Mouse (Mus musculus): Measurements from ENCODE around the gene Pgm2. TPM values are rescaled to one million over a fixed set of nuclear protein-coding genes. Genes with fewer than 3 reads are reported as not detected.

Gene Pgm2
- polyA plus RNA-seq, 1 experiment: 35.8 TPM

- no peak for DNase-seq (ENCODE audit: low spot score)
Observed at GRCm38 (mm10) chr5:64146384-64147005, 53.7 kb downstream of the Pgm2 start.

DNA sequence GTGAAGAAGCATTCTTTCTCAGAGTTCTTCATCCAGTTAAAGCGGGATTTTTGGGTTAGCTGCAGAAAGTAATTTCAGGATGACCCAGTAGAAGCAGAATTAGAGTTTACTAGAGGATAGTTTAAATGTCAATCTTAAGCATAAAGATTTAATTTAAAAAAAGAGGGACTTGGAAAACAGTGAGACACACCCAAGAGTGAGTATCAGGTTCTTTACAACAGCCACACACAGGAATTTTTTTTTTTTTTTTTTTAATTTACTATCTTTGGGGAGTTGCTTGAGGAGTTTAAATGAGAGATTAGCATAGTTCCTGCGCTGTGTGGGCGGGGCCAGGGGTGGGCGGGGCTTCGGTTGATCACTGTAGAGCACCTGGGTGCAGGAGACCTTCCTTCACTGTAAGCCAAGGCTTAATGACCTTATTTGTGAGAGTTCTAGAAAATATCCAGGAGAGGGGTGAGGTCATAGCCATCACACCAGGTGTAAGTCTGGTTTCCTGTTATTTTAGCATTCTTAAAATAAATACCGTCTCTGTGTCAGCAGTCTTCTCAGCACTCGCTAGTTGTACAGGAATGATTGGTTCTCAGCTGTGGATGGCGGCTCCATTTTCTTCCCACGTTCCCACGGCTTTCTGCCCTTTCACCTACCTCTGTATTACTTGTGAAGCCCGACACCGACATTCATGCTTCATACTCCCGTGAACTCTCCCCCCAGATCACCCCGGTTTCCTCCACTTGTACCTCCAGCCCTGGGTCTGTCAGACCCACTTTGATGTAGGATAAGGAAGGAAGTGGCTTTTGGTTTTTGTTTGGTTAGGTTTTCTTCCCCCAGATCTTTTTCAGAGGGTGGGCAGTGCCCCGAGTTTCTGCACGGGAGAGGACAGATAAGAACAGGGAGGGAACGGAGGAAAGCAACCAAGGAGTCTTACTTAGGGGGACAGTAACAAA lies 56.7 kb downstream of the Pgm2 start:
- no peak for DNase-seq (ENCODE audit: low spot score)

GRCm38 (mm10) chr5:64153319-64153718 lies 60.6 kb downstream of the Pgm2 start:
- no peak for DNase-seq (ENCODE audit: low spot score)

GRCm38 (mm10) chr5:64155861-64156550 lies 63.3 kb downstream of the Pgm2 start, which contains the start of gene Tbc1d1:
Gene Tbc1d1 (plus strand): TSS chr5:64156305.
- no peak for DNase-seq (ENCODE audit: low spot score)

DNA sequence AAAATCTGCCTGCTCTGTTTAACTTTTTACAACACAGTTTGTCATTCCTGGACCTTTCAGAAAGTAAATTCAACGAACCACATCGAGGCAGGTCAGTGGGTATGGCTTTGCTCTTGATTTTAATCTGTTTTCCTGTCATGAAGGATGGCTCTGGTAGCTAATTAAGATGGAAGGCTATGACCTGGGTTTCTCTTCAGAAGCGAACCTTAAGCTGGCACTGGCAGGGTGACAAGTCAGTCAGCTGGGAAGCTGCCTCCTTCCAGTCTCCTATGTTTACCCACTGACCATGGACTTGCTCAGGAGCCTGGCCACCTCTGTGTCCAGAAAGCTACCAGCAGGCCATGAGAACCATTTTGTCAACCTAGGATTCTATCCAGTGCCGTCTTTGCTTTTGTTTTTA lies 63.8 kb downstream of the Pgm2 start:
- no peak for DNase-seq (ENCODE audit: low spot score)

GRCm38 (mm10) chr5:64157926-64158325 lies 65.2 kb downstream of the Pgm2 start:
- DNase-seq (ENCODE audit: low spot score): no peak

GRCm38 (mm10) chr5:64158501-64158900 lies 65.8 kb downstream of the Pgm2 start:
- DNase-seq (ENCODE audit: low spot score): no peak

GRCm38 (mm10) chr5:64159065-64159780 lies 66.5 kb downstream of the Pgm2 start:
- DNase-seq (ENCODE audit: low spot score): peak; percentile 35

DNA sequence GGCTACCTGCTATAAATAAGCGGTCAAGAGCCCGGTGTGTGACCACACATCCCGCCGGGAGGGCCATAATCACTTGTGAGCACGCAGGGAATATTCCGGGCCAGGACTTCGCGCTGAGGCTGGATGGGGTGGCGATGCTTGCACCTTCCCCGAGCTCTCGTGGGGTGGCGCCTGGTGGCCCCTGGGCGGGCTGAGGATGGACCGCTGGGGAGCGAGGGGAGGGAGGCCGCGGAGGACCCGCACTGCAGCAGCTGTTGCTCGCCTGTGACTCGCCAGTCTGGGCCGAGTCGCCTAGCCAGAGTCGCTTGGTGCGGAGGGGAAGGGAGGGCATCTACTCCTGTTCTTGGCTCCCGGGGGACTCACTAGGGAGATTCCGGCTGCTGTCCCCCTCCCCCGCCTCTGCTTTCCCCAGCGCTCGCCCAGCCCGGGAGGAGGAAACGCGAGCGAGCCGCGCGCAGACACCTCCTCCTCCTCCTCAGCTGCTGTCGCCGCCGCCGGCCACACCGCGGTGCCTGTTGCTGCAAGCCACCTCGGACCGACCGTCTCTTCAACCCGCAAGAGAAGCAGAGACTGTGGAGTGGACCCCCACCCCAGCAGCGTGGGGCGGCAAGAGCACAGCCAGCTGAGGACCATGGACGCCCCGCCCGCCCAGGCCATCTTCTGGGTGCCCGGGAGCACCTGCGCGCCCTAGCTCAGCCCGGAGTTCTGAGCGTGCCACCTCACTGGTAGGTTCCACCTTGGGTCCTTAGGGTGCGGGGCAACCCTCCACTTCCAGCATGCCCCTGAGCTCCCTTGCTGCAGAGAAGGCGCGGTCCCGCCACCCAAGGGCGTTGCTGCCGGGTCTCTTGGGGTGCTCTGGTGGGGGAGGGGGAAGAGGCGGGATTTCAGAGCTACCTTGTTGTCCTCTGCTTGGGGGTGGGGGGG lies 67.3 kb downstream of the Pgm2 start:
- peak; percentile 68 for DNase-seq (ENCODE audit: low spot score)

- DNase-seq (ENCODE audit: low spot score): no peak
Observed at GRCm38 (mm10) chr5:64160705-64161391, 68.1 kb downstream of the Pgm2 start.

DNA sequence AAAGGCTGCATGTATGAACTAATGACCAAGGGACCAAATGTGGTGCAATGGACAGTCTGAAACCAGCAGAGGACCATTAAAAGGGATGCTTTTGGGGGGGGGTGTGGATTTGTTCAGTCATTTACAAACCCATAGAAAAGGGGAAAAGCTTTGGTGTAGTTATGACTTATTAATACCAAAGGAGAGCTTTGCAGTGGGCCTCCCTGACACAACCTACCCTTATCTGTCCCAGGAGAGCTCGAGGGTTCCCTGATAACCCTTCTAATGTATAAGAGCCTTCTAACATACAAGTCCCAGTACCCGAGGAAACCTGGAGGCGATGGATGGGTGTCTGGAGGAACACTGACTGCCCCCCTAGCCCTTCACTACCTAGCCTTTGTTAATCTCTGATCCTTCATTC lies 69.2 kb downstream of the Pgm2 start:
- DNase-seq (ENCODE audit: low spot score): no peak

DNA sequence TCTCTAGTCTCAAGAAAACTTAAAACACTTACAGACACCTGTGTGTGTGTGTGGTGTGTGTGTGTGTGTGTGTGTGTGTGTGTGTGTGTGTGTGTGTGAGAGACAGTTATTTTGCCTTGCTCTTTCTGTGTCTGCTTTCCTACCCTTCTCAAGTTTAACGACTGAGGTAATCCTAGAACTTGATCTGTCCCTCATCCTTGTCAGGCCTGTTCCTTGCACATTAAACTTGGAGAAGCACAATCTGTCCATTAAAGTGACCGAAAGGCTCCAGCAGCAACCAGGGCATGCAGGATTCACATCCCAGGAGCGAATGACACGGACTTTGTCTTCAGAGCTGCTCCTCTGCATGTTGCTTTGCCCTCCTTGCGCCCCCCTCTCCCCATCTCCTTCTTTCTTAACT lies 69.8 kb downstream of the Pgm2 start:
- DNase-seq (ENCODE audit: low spot score): no peak

- DNase-seq (ENCODE audit: low spot score): no peak
Observed at GRCm38 (mm10) chr5:64164414-64164813, 71.7 kb downstream of the Pgm2 start.

DNA sequence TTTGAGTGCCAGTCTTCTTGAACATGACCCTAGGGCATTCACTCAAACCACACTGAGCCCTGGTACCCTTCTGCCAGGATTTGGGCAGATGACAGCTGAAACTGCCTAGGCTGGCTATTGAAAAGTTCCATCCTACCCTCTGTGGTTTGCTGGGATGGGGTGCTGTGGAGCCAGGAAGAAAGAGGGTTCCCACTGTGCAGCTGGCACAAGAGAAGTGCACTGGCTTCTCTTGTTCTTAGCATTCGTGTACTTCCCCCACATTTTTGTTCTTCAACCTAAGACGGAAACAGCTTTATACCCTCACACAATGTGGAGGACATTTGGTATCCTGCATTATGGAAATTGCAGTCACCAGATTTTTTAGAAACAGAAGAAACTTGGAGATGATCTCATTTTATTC lies 73.1 kb downstream of the Pgm2 start:
- DNase-seq (ENCODE audit: low spot score): no peak

DNA sequence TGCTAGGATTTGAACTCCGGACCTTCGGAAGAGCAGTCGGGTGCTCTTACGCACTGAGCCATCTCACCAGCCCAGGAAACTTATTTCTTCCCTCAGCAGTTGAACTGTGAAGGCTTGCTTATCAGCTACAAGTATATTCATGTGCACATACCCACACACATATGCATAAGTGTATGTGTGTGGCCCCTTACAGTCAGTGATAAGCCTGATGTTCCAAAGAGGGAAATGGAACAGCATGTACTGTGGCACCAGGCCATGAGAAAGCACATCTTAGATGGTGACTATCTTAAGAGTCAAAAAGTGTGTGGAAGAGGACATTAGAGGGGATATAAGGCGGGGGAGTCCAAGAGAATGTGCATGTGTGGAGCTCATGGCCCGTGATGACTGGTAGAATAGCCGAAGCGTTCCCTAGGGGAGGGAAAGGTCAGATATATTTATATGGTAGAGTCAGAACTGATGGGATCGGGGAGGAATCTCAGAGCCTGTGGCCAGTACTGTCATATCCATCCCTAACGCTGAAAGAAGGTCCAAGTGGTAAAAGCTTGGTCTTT lies 76.3 kb downstream of the Pgm2 start:
- DNase-seq (ENCODE audit: low spot score): no peak

DNA sequence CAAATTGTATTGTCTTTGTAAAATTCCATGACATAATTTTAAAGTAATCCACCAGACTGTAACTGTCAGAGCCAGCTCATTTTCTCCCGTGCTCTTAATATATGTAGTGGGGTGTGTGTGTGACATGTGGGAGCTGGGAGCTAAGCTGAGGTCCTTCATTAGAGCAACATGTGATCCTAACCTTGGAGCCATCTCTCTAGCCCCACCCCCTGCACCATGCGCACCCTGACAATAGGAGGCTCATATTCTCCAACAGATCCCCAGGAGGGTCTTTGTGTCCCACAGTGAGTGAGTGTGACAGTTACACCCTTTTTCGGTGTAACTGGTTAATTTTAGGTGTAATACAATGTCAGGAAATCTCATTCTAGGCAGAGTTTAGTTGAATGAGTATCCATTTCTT lies 80.1 kb downstream of the Pgm2 start:
- no peak for DNase-seq (ENCODE audit: low spot score)

GRCm38 (mm10) chr5:64173302-64173701 lies 80.6 kb downstream of the Pgm2 start:
- DNase-seq (ENCODE audit: low spot score): no peak

DNA sequence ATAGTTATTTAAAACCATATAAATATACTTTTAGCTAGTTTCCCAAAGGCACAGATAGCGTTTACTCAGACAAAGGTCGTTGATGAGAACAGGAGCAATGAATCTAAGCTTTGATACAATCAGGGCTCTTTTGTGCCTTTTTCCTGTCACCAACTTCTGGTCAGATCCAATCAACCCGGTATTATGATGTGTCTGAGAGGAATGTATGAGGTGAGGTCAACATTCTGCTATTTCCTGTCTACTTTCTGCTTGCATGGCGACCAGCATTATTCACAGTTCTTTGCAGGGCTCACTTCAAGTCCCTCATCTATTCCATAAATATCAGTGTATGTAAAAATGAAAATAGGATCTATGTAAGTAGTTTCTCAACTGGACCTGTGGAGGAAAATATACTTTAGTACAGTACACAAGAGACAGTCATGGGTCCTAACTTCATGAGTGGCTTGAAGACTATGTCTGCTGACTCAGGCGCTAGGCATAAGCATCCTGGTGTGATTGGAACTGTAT lies 81.7 kb downstream of the Pgm2 start:
- no peak for DNase-seq (ENCODE audit: low spot score)
